Mouse (Mus musculus): ENCODE data around the gene Mto1. TPM values are rescaled to one million over a fixed set of nuclear protein-coding genes. Genes with fewer than 3 reads are reported as not detected.
A peak's percentile ranks its signal among the peaks of the same experiment; 100 is the strongest.
"Not testable (repeated sequence)": the region's sequence is repeated elsewhere in the genome, so short reads cannot be mapped to it uniquely, and the experiment has no call there.

Mto1 gene
- polyA plus RNA-seq, 1 experiment, result 15.4 TPM

DNA sequence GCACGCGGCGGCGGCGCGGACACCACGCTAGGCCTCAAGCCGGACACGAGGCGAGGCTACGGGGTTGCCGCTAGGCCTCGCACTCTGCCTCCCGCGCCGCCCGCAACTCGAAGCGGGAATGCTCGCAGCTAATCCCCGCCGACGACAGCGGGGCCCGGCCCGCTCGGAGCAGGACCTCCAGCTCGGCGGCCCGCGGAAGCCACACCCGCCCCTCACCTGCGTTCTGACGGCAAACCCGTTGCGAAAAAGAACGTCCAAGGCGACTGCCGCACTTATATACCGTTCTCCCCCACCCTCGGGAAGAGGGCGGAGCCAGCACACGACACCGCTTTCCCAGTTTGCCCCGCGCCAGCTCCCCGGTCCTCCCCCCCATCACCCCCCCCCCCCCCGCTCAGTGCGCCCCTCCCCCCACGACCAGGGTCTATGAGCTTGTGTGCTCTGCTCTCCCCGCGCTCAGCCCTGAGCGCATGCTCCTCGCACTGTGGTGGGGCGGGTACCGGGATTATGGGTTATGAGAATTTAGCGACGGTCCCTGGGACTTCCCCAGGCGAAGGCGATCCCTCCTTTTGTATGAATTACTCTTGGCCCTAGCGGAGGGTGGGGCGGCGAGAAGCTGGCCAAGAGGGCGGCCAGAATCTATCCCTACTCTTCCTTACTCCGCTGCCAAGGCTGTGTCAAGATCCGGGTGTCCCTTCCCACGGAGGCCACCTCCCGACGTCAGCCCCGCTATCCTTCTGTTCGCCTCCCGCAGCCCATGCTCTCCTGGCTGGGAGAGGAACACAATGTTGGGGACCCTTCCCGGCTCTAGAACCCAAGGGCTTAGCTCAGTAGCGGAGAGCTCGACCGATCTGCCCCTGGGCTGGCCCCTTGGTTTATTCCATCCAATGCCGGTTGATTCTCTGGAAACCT lies 33.7 kb downstream of the Mto1 start:
- peak overlapping the region; percentile 89 for H3K4me3 ChIP-seq (ENCODE audit: insufficient read depth, low read length)
- TF ChIP-seq POLR2A (IDR thresholded peaks at IDR 0.05; ENCODE audit: low read depth, low read length) (peak; percentile 99), CTCF (IDR thresholded peaks at IDR 0.05; ENCODE audit: borderline replicate concordance, insufficient read depth, low read length) (no peak)
- no peaks in the 10 kb centered on the region for H3K4me1 ChIP-seq (ENCODE audit: control insufficient read depth, insufficient read depth, low read length)
- peak overlapping the region; percentile 98 for H3K27ac ChIP-seq (ENCODE audit: insufficient read depth, low read length)

DNA sequence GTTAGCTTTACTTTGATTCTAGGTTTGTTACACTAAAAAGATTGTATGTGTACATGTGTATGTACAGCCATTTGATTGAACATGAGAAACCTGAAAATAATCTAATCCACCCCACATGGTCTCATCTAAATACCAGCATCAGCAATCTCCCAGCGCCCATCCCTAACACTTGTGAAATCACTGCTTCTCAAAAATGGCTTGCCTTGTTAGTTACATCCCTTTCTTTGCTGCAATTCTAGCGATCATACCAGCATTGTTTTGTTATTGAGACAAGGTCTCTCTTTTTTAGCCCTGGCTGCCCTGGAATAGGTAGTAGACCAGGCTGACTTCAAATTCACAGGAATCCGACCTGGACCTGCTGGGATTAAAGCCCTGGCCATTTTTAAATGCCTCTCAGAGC lies 34.4 kb downstream of the Mto1 start:
- peak; percentile 46; the same call in 1 of the 2 replicates for TF ChIP-seq POLR2A (IDR thresholded peaks at IDR 0.05; ENCODE audit: low read depth, low read length)
- no peak for TF ChIP-seq CTCF (IDR thresholded peaks at IDR 0.05; ENCODE audit: borderline replicate concordance, insufficient read depth, low read length)
- Histone ChIP-seq H3K27ac (ENCODE audit: insufficient read depth, low read length) (peak overlapping the region; percentile 98), H3K4me3 (ENCODE audit: insufficient read depth, low read length) (peak overlapping the region; percentile 65), H3K4me1 (ENCODE audit: control insufficient read depth, insufficient read depth, low read length) (no peaks in the 10 kb centered on the region)

DNA sequence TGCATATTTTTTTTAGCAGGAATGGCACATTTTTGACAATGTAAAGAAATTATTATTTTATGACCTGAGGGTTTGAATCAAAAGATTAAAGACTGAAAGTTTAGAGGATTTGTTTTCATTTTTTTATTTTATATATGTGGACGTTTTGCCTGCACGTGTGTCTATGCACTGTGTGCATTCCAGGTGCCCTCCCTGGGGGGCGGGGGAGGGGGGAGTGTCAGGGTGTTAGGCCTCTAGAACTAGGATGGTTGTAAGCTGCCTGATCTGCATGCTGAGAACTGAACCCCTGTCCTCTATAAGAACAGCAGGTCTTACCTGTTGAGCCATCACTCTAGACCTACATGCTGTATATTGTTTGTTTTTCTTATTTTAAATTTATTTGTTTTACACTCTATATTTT lies 36.7 kb downstream of the Mto1 start:
- no peak overlapping the region for H3K4me3 ChIP-seq (ENCODE audit: insufficient read depth, low read length)
- no peak for TF ChIP-seq POLR2A (IDR thresholded peaks at IDR 0.05; ENCODE audit: low read depth, low read length)
- no peak for TF ChIP-seq CTCF (IDR thresholded peaks at IDR 0.05; ENCODE audit: borderline replicate concordance, insufficient read depth, low read length)
- H3K4me1 ChIP-seq (ENCODE audit: control insufficient read depth, insufficient read depth, low read length), result no peaks in the 10 kb centered on the region
- H3K27ac ChIP-seq (ENCODE audit: insufficient read depth, low read length), result no peak overlapping the region

DNA sequence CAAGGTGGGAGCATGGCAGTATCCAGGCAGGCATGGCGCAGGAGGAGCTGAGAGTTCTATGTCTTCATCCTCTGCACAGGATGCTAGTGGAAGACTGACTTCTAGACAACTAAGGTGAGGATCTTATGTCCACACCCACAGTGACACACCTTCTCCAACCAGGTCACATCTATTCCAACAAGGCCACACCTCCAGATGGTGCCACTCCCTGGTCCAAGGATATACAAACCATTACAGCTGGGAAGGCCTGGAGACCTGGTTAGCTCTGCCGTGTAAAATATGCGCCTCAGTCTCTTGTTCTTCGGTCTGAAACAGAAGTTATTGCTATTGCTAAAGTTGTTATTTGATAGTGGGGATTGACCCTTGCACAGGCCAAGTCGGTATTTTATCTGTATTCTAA lies 40.0 kb downstream of the Mto1 start:
- not testable (repeated sequence) for H3K4me3 ChIP-seq (ENCODE audit: insufficient read depth, low read length); H3K4me1 ChIP-seq (ENCODE audit: control insufficient read depth, insufficient read depth, low read length)

DNA sequence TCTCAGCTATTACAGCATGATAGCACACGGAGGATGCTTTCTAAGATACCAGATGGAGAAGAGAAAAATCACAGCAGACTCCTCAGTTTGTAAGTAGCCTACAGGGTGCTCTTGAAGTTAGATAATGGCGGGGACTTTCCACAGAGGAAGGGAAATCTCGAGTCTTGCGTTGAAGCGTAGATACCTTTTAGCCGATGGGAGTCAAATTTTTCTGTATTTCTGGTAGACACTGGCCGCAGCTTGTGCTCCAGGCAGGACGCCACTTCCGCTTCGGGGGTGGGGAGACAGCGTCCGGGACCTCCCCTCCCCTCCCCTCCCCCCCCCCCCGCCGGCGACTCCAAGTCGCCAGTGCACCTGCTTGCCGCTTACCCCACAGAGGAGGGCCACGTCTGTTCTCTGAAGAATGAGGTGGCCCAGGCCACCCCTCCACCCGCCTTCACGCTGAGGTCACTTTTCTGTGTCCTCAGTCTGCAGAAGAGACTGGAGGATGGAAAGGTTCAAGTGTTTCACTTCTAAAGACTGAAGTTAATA lies 40.9 kb downstream of the Mto1 start, which contains the start of gene Eef1a1:
Eef1a1 (minus strand) TSS at position 262 of the 531 bp plus-strand sequence.
- no peak within 1 kb of the TSS; the same call in 1 of the 2 replicates for H3K27ac ChIP-seq (ENCODE audit: insufficient read depth, low read length)
- H3K4me1 ChIP-seq (ENCODE audit: control insufficient read depth, insufficient read depth, low read length), result no peaks in the 10 kb centered on the region
- peak within 1 kb of the TSS; percentile 81 for H3K4me3 ChIP-seq (ENCODE audit: insufficient read depth, low read length)
- TF ChIP-seq CTCF (IDR thresholded peaks at IDR 0.05; ENCODE audit: borderline replicate concordance, insufficient read depth, low read length) (no peak), POLR2A (IDR thresholded peaks at IDR 0.05; ENCODE audit: low read depth, low read length) (peak; percentile 45)

More for the DNA sequence above, 40.0 kb downstream of the Mto1 start:
- H3K27ac ChIP-seq (ENCODE audit: insufficient read depth, low read length), result not testable (repeated sequence)

DNA sequence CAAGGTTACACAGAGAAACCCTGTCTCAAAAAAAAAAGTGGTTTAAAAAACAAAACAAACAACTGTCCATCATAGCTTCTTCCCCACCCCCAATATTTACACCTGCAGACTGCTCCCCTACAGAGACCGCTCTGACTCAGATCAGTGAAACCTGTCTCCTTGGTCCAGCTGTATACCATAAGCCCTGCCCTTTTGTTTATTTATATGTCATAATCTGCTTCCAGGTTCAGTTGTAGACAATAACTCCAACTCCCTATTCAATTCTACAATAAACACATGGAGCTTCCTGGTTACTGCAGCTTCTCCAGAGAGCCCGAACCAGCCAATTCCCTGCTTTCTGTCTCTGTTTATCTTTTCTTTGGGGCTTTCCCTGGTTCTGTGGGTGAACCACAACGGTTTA lies 43.2 kb downstream of the Mto1 start:
- TF ChIP-seq POLR2A (IDR thresholded peaks at IDR 0.05; ENCODE audit: low read depth, low read length), result no peak
- TF ChIP-seq CTCF (IDR thresholded peaks at IDR 0.05; ENCODE audit: borderline replicate concordance, insufficient read depth, low read length), result no peak
- no peaks in the 10 kb centered on the region for H3K4me1 ChIP-seq (ENCODE audit: control insufficient read depth, insufficient read depth, low read length)
- H3K27ac ChIP-seq (ENCODE audit: insufficient read depth, low read length), result no peak overlapping the region

DNA sequence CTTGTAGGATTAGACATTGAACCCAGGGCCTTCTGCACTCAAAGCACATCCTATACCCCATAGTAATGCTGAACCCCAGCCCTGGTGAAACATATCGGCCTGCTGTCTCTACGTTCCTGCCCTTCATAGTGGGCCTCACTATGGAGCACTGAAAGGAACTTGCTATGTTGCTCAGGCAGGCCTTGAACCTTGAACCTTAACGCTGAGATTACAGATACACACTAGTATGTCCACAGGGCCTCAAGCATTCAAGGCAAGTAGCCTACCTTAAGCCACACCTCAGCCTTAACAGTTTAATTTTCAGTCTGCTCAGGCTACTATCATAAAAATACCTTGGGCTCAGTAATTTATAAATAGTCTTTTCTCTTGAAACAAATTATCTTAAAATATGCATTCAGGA lies 44.2 kb downstream of the Mto1 start:
- H3K27ac ChIP-seq (ENCODE audit: insufficient read depth, low read length), result no peak overlapping the region
- no peak overlapping the region for H3K4me3 ChIP-seq (ENCODE audit: insufficient read depth, low read length)
- no peaks in the 10 kb centered on the region for H3K4me1 ChIP-seq (ENCODE audit: control insufficient read depth, insufficient read depth, low read length)
- TF ChIP-seq POLR2A (IDR thresholded peaks at IDR 0.05; ENCODE audit: low read depth, low read length), result no peak
- TF ChIP-seq CTCF (IDR thresholded peaks at IDR 0.05; ENCODE audit: borderline replicate concordance, insufficient read depth, low read length), result no peak

More for the DNA sequence above, 43.2 kb downstream of the Mto1 start:
- H3K4me3 ChIP-seq (ENCODE audit: insufficient read depth, low read length), result no peak overlapping the region

DNA sequence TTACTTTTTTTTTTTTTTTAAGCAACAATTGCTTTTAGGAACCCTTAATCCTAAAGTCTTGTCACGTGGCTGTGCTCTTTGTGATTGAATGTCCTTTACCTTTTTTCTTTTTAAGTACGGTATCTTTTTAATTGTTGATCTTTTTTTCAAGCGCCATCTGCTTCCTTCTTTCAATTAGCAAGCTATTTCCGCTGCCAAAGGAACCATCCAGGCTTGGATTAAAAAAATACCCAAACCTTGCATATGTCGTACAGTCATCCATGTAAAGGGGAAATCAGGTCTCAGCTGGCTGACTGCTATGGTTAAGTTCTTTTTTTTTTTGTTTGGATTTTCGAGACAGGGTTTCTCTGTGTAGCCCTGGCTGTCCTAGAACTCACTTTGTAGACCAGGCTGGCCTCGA lies 45.2 kb downstream of the Mto1 start:
- no peak overlapping the region for H3K27ac ChIP-seq (ENCODE audit: insufficient read depth, low read length)
- TF ChIP-seq POLR2A (IDR thresholded peaks at IDR 0.05; ENCODE audit: low read depth, low read length) (no peak), CTCF (IDR thresholded peaks at IDR 0.05; ENCODE audit: borderline replicate concordance, insufficient read depth, low read length) (no peak)
- H3K4me3 ChIP-seq (ENCODE audit: insufficient read depth, low read length), result no peak overlapping the region
- no peaks in the 10 kb centered on the region for H3K4me1 ChIP-seq (ENCODE audit: control insufficient read depth, insufficient read depth, low read length)

DNA sequence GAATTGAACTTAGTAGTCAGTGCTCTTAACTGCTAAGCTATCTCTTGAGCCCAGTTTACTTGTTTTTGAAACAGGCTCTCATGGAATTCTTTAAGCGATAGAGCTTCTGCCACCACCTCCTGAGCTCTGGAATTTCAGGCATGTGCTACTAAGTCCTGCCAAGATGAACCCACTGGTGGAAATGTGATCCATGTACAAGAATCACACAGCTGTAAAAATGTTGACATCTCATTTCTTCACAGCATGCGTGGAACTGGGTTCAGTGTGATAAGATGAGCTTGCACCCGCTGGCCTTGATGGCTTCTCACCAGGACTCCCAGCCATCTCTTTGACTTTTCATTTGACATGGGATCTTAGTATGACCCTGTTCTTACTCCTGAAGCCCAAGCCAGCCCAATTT lies 52.4 kb downstream of the Mto1 start:
- TF ChIP-seq CTCF (IDR thresholded peaks at IDR 0.05; ENCODE audit: borderline replicate concordance, insufficient read depth, low read length), result no peak
- no peak for TF ChIP-seq POLR2A (IDR thresholded peaks at IDR 0.05; ENCODE audit: low read depth, low read length)
- peaks cover 10% of the 10 kb centered on the region for H3K4me1 ChIP-seq (ENCODE audit: control insufficient read depth, insufficient read depth, low read length)
- no peak overlapping the region for H3K27ac ChIP-seq (ENCODE audit: insufficient read depth, low read length)
- H3K4me3 ChIP-seq (ENCODE audit: insufficient read depth, low read length), result no peak overlapping the region

DNA sequence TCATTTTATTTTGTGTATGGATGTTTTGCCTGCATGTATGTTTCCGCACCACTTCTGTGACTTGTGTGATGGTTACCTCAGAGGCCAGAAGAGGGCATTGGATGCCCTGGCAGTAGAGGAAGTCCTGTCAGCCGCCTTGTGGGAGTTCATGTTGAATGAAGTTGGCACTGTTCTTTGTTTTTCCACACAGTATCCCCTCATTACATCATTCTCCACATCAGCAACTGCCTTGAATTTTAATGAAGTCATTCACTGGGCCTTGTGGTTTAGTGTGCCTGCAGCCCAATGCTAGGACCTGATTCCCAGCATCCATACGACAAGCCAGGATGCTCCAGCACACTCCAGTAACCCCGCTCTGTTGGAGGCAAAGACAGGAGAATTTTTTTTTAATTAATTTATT lies 53.3 kb downstream of the Mto1 start:
- TF ChIP-seq POLR2A (IDR thresholded peaks at IDR 0.05; ENCODE audit: low read depth, low read length), result no peak
- TF ChIP-seq CTCF (IDR thresholded peaks at IDR 0.05; ENCODE audit: borderline replicate concordance, insufficient read depth, low read length), result no peak
- Histone ChIP-seq H3K27ac (ENCODE audit: insufficient read depth, low read length) (no peak overlapping the region), H3K4me1 (ENCODE audit: control insufficient read depth, insufficient read depth, low read length) (peaks cover 10% of the 10 kb centered on the region), H3K4me3 (ENCODE audit: insufficient read depth, low read length) (no peak overlapping the region)

Measured in embryonic fibroblast, embryonic 13.5 days (primary cell).